Mouse (Mus musculus): Measurements from ENCODE around the gene Hsd3b7. TPM values are rescaled to one million over a fixed set of nuclear protein-coding genes. Genes with fewer than 3 reads are reported as not detected.

The Hsd3b7 gene
- total RNA-seq, 2 experiments from 2014 or later = 26.8 to 31.3 TPM

Other genes with a start within 250 kb of the Hsd3b7 start
- gene Tmem265, start 239.2 kb upstream of the Hsd3b7 start, total RNA-seq (2015) = 1.7 TPM in 1 of 2 replicates, not detected in the other
- gene Tmem265, start 239.2 kb upstream of the Hsd3b7 start, total RNA-seq (2017) = 2.3 and 2.5 TPM in 2 replicates
- gene Phkg2, start 227.3 kb upstream of the Hsd3b7 start, total RNA-seq (2015) = 27.1 and 32.3 TPM in 2 replicates
- gene Phkg2, start 227.3 kb upstream of the Hsd3b7 start, total RNA-seq (2017) = 26.7 and 29.2 TPM in 2 replicates
- 1.8 and 2.2 TPM in 2 replicates for gene Ccdc189, start 212.0 kb upstream of the Hsd3b7 start, total RNA-seq (2015)
- gene Ccdc189, start 212.0 kb upstream of the Hsd3b7 start, total RNA-seq (2017) = 2.5 and 3.1 TPM in 2 replicates
- 11.7 and 16.5 TPM in 2 replicates for gene Rnf40, start 211.8 kb upstream of the Hsd3b7 start, total RNA-seq (2015)
- gene Rnf40, start 211.8 kb upstream of the Hsd3b7 start, total RNA-seq (2017) = 36.9 and 41.9 TPM in 2 replicates
- 5.4 and 8.4 TPM in 2 replicates for gene Zfp629, start 184.8 kb upstream of the Hsd3b7 start, total RNA-seq (2015)
- gene Zfp629, start 184.8 kb upstream of the Hsd3b7 start, total RNA-seq (2017) = 8.5 and 11.3 TPM in 2 replicates
- 61.1 and 63.4 TPM in 2 replicates for gene Bcl7c, start 91.7 kb upstream of the Hsd3b7 start, total RNA-seq (2015)
- 38.1 and 44.6 TPM in 2 replicates for gene Bcl7c, start 91.7 kb upstream of the Hsd3b7 start, total RNA-seq (2017)
- 0.83 and 1.8 TPM in 2 replicates for gene Ctf1, start 87.9 kb upstream of the Hsd3b7 start, total RNA-seq (2015)
- gene Ctf1, start 87.9 kb upstream of the Hsd3b7 start, total RNA-seq (2017) = 0.42 and 1.9 TPM in 2 replicates
- gene Ctf2, start 68.4 kb upstream of the Hsd3b7 start, total RNA-seq (2015) = not detected in 2 replicates
- gene Ctf2, start 68.4 kb upstream of the Hsd3b7 start, total RNA-seq (2017) = not detected in 2 replicates
- 5.6 and 5.7 TPM in 2 replicates for gene Fbxl19, start 56.1 kb upstream of the Hsd3b7 start, total RNA-seq (2015)
- 14.2 and 16.1 TPM in 2 replicates for gene Fbxl19, start 56.1 kb upstream of the Hsd3b7 start, total RNA-seq (2017)
- gene Orai3, start 30.8 kb upstream of the Hsd3b7 start, total RNA-seq (2015) = 26.7 and 32.1 TPM in 2 replicates
- 28.2 and 30.2 TPM in 2 replicates for gene Orai3, start 30.8 kb upstream of the Hsd3b7 start, total RNA-seq (2017)
- 54.7 and 67.2 TPM in 2 replicates for gene Setd1a, start 23.9 kb upstream of the Hsd3b7 start, total RNA-seq (2015)
- gene Setd1a, start 23.9 kb upstream of the Hsd3b7 start, total RNA-seq (2017) = 9.7 and 13.6 TPM in 2 replicates
- gene Gm49388, start 15.0 kb upstream of the Hsd3b7 start, total RNA-seq (2015) = not detected in 2 replicates
- not detected in 2 replicates for gene Gm49388, start 15.0 kb upstream of the Hsd3b7 start, total RNA-seq (2017)
- 55.8 and 70.2 TPM in 2 replicates for gene Stx4a, start 23.7 kb downstream of the Hsd3b7 start, total RNA-seq (2015)
- 35.7 and 50.4 TPM in 2 replicates for gene Stx4a, start 23.7 kb downstream of the Hsd3b7 start, total RNA-seq (2017)
- gene Stx1b, start 23.9 kb downstream of the Hsd3b7 start, total RNA-seq (2015) = 0.12 and 1.5 TPM in 2 replicates
- 0.03 and 0.12 TPM in 2 replicates for gene Stx1b, start 23.9 kb downstream of the Hsd3b7 start, total RNA-seq (2017)
- gene Zfp646, start 75.6 kb downstream of the Hsd3b7 start, total RNA-seq (2015) = 18.7 and 19.4 TPM in 2 replicates
- 31.6 and 38.2 TPM in 2 replicates for gene Zfp646, start 75.6 kb downstream of the Hsd3b7 start, total RNA-seq (2017)
- gene Zfp668, start 76.2 kb downstream of the Hsd3b7 start, total RNA-seq (2015) = 5.7 and 7.4 TPM in 2 replicates
- 2.9 and 6.7 TPM in 2 replicates for gene Zfp668, start 76.2 kb downstream of the Hsd3b7 start, total RNA-seq (2017)
- gene Prss53, start 90.4 kb downstream of the Hsd3b7 start, total RNA-seq (2015) = 0.15 and 0.39 TPM in 2 replicates
- gene Prss53, start 90.4 kb downstream of the Hsd3b7 start, total RNA-seq (2017) = not detected in 2 replicates
- not detected in 2 replicates for gene Gm21974, start 94.8 kb downstream of the Hsd3b7 start, total RNA-seq (2015)
- not detected in 2 replicates for gene Gm21974, start 94.8 kb downstream of the Hsd3b7 start, total RNA-seq (2017)
- gene Vkorc1, start 95.0 kb downstream of the Hsd3b7 start, total RNA-seq (2015) = 125 and 145 TPM in 2 replicates
- gene Vkorc1, start 95.0 kb downstream of the Hsd3b7 start, total RNA-seq (2017) = 30.7 and 39.6 TPM in 2 replicates
- gene Bckdk, start 103.5 kb downstream of the Hsd3b7 start, total RNA-seq (2015) = 68.3 and 75.7 TPM in 2 replicates
- 42.5 and 49.9 TPM in 2 replicates for gene Bckdk, start 103.5 kb downstream of the Hsd3b7 start, total RNA-seq (2017)
- 18.1 and 30.6 TPM in 2 replicates for gene Kat8, start 111.9 kb downstream of the Hsd3b7 start, total RNA-seq (2015)
- gene Kat8, start 111.9 kb downstream of the Hsd3b7 start, total RNA-seq (2017) = 23.7 and 30.4 TPM in 2 replicates
- not detected in 2 replicates for gene Prss8, start 129.5 kb downstream of the Hsd3b7 start, total RNA-seq (2015)
- gene Prss8, start 129.5 kb downstream of the Hsd3b7 start, total RNA-seq (2017) = not detected in 2 replicates
- gene Prss36, start 146.1 kb downstream of the Hsd3b7 start, total RNA-seq (2015) = 1.5 and 2.3 TPM in 2 replicates
- gene Prss36, start 146.1 kb downstream of the Hsd3b7 start, total RNA-seq (2017) = 0.75 and 7.2 TPM in 2 replicates
- gene Fus, start 166.9 kb downstream of the Hsd3b7 start, total RNA-seq (2015) = 180 and 190 TPM in 2 replicates
- 27.2 and 49.5 TPM in 2 replicates for gene Fus, start 166.9 kb downstream of the Hsd3b7 start, total RNA-seq (2017)
- gene Pycard, start 193.3 kb downstream of the Hsd3b7 start, total RNA-seq (2015) = 142 and 147 TPM in 2 replicates
- 20.8 and 26.9 TPM in 2 replicates for gene Pycard, start 193.3 kb downstream of the Hsd3b7 start, total RNA-seq (2017)
- gene Trim72, start 203.3 kb downstream of the Hsd3b7 start, total RNA-seq (2015) = not detected in 2 replicates
- not detected in 2 replicates for gene Trim72, start 203.3 kb downstream of the Hsd3b7 start, total RNA-seq (2017)